Mouse (Mus musculus) c-Kit-negative CD71-positive TER-119-positive erythroid progenitor cells, embryonic 14.5 days (primary cell): ENCODE results near the gene Naa15.

Experiments
- DNase-seq: peaks from one replicate; pipeline ENCODE4 v3.0.0-alpha.2; 2013; ENCODE audit warnings: low read depth, low spot score

Gene Naa15

GRCm38 (mm10) chr3:51511983-51512382 lies 97.0 kb downstream of the Naa15 start:
- DNase-seq: no peak

DNA sequence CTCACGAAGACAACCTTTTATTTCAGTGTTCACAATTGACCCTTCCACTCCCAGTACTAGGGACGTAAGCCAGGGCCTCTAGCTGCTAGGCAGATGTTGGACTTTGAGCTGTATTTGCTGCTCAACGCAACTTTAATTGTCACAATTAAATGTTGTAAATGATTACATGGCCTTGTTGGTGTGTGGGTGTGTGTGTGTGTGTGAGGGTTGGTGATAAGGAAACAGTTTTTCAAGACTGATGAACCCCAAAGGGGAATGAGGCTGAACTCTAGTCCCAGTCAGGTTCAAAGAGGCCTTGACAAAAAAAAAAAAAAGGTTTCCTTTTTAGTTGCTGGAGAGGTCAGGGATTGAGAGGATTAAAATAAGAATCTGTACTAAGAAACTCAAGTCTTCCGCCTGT lies 102.5 kb downstream of the Naa15 start:
- no peak for DNase-seq

DNA sequence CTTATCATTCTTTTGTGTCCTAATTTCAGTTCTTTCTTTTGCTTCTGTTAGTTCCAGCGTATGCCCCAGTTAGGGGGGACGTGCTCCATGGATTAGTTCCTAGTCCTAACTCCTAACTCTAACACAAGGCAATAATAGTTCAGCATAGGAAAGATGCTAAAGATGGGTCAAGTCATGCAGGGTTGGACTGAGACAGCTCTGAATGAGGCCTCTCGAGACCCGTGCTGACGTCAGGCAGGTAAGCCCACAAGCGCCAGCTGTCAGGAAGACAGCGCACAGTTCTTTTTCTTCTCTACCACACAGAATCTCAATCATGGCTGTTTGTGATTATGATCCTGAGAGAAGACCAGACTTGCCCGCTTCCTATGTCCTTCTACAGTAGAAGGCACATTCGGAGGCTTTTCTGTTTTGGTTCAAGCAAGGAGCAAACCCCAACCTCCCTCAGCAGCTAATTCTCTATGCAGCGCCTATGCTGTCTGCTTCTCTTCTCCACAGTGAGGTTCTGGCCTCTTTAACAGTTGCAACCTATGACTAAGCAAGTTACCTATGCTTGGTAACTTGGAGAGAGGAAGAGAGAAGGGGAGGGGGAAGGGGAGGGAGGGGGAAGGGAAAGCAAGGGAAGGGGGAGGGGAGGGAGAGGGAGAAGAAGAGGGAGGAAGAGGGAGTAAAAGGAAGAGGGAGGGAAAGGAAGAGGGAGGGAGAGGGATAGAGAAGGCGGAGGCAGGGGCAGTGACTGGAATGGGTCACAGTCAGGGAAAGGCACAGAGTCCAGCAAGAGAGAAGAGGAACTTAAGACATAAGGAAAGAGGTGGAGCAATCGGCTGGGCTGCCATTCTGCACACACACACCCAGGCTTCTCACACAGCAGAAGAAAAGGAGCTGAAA lies 103.2 kb downstream of the Naa15 start:
- DNase-seq: no peak

- DNase-seq: no peak
These were observed 103.8 kb downstream of the Naa15 start for GRCm38 (mm10) chr3:51518763-51519121.

- no peak for DNase-seq
These were observed 106.3 kb downstream of the Naa15 start for GRCm38 (mm10) chr3:51521262-51521661.

DNA sequence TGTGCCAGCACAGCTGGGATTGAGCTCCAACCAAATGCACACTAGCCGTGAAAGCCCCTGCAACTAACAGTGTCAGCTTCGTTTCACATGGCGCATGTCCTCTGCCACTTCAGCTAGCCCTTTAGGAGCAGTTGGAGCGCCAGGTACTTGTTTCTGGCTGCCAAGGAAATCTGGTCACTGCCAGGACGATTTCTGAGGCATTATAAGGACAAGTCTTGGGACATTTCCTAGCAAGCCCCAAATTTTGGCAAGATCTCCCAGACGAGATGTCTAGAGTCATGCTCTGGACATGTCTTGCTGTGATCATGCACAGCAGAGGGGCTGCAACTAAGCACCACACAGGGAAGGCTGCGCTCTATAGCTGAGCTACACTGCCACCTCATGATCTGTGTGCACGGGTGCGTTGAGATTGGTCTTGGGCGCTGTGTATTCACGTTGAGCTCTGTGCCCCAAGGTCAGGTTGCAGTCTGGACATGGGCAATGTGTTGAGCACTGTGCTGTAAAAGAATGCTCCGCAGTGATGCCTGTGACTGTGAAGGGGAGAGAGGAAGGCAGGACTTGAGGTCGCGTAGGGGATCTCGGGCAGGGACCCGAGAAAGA lies 110.3 kb downstream of the Naa15 start:
- DNase-seq: no peak
